Mouse (Mus musculus) midbrain, embryonic 10.5 days (tissue): ENCODE data around the gene Mmrn2. TPM values are rescaled to one million over a fixed set of nuclear protein-coding genes. Genes with fewer than 3 reads are reported as not detected.
"Not testable (repeated sequence)": the region's sequence is repeated elsewhere in the genome, so short reads cannot be mapped to it uniquely, and the experiment has no call there.

ENCODE experiments used
- DNase-seq: peaks from one replicate; pipeline ENCODE4 v3.0.0-alpha.2; 2017; ENCODE audit warnings: low spot score
- H3K27ac ChIP-seq: fragments of 300-500 bp; sonication (generic); replicated peaks from 2 replicates; pipeline ENCODE4 v1.5.1; 2016; ENCODE audit warnings: mild to moderate bottlenecking
- H3K27me3 ChIP-seq: fragments of 300-500 bp; sonication (generic); 2 replicates; pipeline ENCODE4 v1.6.1; 2016; ENCODE audit warnings: low read depth, mild to moderate bottlenecking; ENCODE audit not compliant: poor library complexity, severe bottlenecking
- H3K36me3 ChIP-seq: fragments of 300-500 bp; sonication (generic); 2 replicates; pipeline ENCODE4 v1.6.1; 2016; ENCODE audit warnings: mild to moderate bottlenecking, moderate library complexity
- H3K4me1 ChIP-seq: fragments of 300-500 bp; sonication (generic); 2 replicates; pipeline ENCODE4 v1.6.1; 2016
- H3K4me3 ChIP-seq: fragments of 300-500 bp; sonication (generic); 2 replicates; pipeline ENCODE4 v1.5.1; 2016; ENCODE audit warnings: mild to moderate bottlenecking, moderate library complexity
- H3K9me3 ChIP-seq: fragments of 300-500 bp; sonication (generic); replicated peaks from 2 replicates; pipeline ENCODE4 v1.6.1; 2016; ENCODE audit warnings: mild to moderate bottlenecking
- WGBS: fragments of 180-500 bp; shearing (Covaris S2); methylation state at CpG from one replicate; pipeline ENCODE4 v1.1.7; 2016; 5-methylcytosine and 5-hydroxymethylcytosine counted together
- polyA plus RNA-seq: library from polyadenylated mRNA; unstranded; fragments of >200 nt; fragmentation: Nextera tagmentation; extraction: Ambion mirVana; gene quantifications from 2 replicates; pipeline ENCODE4 v1.2.1, GENCODE M21; 2016

The Mmrn2 gene
- polyA plus RNA-seq, 1 experiment from 2014 or later = 6.3 TPM

DNA sequence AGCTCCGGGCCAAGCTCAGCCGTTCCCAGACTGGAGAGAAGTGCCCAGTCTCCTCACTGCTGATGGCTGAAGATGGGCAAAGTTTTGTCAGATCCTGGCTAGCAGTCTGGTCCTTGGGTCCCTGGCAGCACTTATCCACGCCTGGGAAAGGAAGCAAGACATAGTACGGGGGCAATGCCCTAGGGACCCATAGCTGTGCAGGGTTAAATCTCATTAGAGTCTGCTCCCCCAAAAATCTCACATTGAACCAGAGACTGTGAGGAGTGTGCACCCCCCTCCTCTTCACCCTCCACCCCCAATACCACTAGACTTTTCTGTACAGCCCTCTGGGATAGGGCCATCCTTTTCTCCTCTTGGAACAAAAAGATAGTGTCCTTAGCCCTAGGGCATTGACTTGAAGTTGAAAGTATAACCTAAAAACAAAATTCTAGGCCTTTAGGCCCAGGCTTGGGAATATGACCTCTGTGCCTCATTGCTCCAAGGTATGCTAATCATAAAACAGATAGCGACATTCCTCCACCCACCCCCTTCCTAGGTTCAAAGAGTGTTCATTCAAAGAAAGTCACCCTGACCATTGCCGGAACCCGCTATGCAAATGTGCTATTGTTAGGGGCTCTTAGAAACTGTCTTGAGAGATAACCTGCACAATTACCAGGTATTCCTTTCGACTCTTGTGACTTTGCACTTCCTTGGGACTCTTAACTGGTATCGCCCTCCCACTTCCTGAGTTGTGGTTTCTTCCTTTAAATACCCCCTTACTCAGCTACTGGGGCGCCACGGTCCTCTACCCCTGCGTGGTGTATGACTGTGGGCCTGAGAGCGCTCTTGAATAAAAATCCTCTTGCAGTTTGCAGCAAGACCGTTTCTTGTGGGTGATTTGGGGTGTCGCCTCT is 10.8 kb upstream of the Mmrn2 start:
- Histone ChIP-seq H3K27me3 (peaks cover 15% of the 10 kb centered on the region), H3K27ac (0 out of 2 replicates have a peak overlapping the region, but pooled peaks have one; percentile 78), H3K4me1 (peaks cover 11% of the 10 kb centered on the region), H3K4me3 (peak overlapping the region; percentile 59)
- DNase-seq, H3K36me3 ChIP-seq, H3K9me3 ChIP-seq: not testable (repeated sequence)
- WGBS = 80% methylated on average over 15 of the region's 15 CpGs

DNA sequence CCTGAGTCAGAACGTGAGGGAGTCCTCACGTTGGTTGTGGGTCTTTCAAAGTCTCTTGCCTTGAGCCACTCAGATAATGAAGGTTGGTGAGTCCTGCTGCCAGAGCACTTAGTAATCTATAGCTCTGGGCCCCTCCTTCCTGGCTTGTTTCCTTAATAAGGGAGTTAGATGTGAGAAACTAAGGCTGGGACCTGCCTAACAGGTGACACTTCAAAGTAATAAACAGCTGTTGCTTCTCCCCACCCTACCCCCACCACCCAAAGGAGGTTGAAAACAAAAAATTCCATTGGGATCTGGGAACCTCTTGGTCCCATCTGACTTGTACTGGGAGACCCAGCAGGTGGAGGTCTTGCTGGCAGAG is 10.1 kb upstream of the Mmrn2 start:
- Histone ChIP-seq H3K36me3 (no peaks in the 10 kb centered on the region), H3K27ac (no peak overlapping the region), H3K9me3 (peaks cover 7% of the 10 kb centered on the region; the same call in 1 of the 2 replicates), H3K27me3 (peaks cover 15% of the 10 kb centered on the region), H3K4me1 (peaks cover 11% of the 10 kb centered on the region), H3K4me3 (no peak overlapping the region)
- 88% methylated on average over 2 of the region's 2 CpGs for WGBS
- no peak for DNase-seq

DNA sequence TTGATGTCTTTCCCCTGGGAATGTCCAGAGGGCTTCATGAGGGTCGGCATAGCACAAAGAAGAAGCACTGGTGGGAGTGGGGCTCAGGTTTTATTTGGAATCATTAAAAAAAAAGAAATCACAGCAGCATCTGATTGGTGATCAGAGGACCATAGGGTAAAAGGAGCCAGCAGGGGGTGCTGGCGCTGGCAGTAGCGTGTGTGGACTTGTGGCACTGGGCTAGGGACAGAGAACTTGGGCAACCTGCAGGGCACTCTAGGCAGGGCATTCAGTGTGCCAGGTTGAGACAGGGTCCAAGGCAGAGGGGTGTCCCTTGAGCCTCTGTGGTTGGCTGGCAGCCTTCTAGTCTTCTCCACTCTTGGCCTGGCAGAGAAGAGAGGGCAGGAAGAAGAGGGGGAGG is 5.1 kb upstream of the Mmrn2 start:
- peaks cover 4% of the 10 kb centered on the region; the same call in 1 of the 2 replicates for H3K9me3 ChIP-seq
- H3K4me1 ChIP-seq = peaks cover 5% of the 10 kb centered on the region; the same call in 1 of the 2 replicates
- no peaks in the 10 kb centered on the region for H3K27me3 ChIP-seq
- no peak overlapping the region for H3K4me3 ChIP-seq
- 50% methylated on average over 3 of the region's 3 CpGs for WGBS
- H3K36me3 ChIP-seq = no peaks in the 10 kb centered on the region
- H3K27ac ChIP-seq = no peak overlapping the region
- DNase-seq = no peak

DNA sequence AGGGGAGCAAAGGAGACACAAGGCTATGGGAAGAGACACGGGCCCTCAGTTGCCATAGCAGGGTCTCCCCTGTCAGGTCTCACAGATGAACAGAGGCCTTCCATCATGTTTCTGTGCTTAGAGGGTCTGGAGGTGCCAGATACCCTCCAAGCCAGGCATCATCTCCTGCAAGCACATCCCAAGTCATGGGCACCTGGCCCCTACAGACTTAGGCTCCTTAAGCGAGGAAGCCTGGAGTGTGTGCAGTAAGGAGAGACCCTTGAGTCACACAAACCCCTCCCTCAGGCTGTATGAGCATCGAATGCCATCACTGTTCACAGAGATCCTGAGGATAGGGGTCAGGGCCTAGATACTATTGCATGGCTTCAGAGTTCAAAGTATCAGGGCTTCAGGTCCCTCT is 4.3 kb upstream of the Mmrn2 start:
- no peaks in the 10 kb centered on the region for H3K27me3 ChIP-seq
- H3K4me1 ChIP-seq = peaks cover 5% of the 10 kb centered on the region; the same call in 1 of the 2 replicates
- no peaks in the 10 kb centered on the region for H3K9me3 ChIP-seq
- H3K4me3 ChIP-seq = no peak overlapping the region
- no peak for DNase-seq
- H3K27ac ChIP-seq = no peak overlapping the region
- no peaks in the 10 kb centered on the region for H3K36me3 ChIP-seq
- 91% methylated on average over 3 of the region's 3 CpGs for WGBS

DNA sequence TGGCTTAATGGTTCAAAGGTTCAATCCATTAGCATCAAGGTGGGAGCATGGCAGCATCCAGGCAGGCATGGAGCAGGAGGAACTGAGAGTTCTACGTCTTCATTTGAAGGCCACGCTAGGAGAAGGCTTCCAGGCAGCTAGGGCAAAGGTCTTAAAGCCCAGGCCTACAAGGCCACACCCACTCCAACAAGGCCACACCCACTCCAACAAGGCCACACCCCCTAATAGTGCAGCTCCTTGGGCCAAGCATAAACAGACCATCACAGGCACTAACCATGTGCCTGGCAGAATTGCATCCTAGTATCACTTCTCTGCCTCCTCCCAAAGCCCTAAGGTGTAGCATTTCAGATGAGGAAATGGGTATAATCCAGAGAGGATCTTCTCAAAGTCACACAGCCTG is 3.5 kb upstream of the Mmrn2 start:
- Histone ChIP-seq H3K27me3 (no peaks in the 10 kb centered on the region), H3K4me3 (no peak overlapping the region), H3K36me3 (no peaks in the 10 kb centered on the region), H3K27ac (no peak overlapping the region), H3K4me1 (peaks cover 5% of the 10 kb centered on the region; the same call in 1 of the 2 replicates), H3K9me3 (no peaks in the 10 kb centered on the region)
- DNase-seq = no peak
- WGBS = 86% methylated on average over 2 of the region's 2 CpGs

DNA sequence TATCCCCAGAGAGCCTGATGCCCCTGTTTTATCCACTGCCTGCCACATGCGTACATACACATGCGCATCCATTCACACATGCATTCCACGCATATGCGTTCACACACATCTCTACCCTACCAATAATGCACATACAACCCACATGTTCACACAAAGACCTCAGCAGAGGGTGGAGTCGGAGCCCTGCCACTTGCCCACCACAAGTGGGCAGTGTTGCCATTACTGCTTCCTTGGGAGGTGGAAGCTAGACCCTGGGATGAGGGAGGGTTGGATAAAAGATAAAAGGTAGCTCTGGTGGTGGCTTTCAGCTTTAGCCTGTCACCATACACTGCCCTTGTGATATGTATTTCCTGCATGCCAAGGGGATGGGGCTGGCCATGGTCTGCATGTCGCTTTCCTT is 2.6 kb upstream of the Mmrn2 start:
- no peak overlapping the region for H3K27ac ChIP-seq
- peaks cover 5% of the 10 kb centered on the region; the same call in 1 of the 2 replicates for H3K4me1 ChIP-seq
- peak; percentile 40 for DNase-seq
- no peaks in the 10 kb centered on the region for H3K36me3 ChIP-seq
- no peaks in the 10 kb centered on the region for H3K27me3 ChIP-seq
- H3K9me3 ChIP-seq = no peaks in the 10 kb centered on the region
- H3K4me3 ChIP-seq = no peak overlapping the region
- 85% methylated on average over 6 of the region's 6 CpGs for WGBS

DNA sequence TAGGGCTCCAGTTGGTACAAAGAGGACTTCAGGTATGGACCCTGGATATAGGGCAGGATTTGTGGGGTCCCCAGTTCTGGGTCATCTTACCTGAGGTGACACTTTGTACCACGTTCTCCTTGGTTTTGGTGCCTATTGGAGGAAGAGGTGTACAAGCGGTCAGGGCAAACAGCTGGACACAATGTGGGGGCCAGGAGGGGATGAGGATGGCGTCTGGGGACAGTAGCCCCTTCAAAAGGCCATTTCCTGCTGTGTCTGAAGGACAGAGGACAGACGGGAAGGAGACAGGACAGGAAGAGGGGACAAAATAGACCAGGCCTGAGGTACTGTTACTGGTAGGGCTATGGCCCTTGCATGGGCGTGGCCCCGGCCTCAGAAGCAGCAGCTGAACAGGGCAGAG is 1.7 kb upstream of the Mmrn2 start:
- DNase-seq = no peak
- Histone ChIP-seq H3K27me3 (no peaks in the 10 kb centered on the region), H3K4me1 (peaks cover 11% of the 10 kb centered on the region), H3K9me3 (no peaks in the 10 kb centered on the region), H3K36me3 (no peaks in the 10 kb centered on the region), H3K27ac (peak overlapping the region; percentile 52), H3K4me3 (no peak overlapping the region)
- WGBS = 79% methylated on average over 6 of the region's 6 CpGs

DNA sequence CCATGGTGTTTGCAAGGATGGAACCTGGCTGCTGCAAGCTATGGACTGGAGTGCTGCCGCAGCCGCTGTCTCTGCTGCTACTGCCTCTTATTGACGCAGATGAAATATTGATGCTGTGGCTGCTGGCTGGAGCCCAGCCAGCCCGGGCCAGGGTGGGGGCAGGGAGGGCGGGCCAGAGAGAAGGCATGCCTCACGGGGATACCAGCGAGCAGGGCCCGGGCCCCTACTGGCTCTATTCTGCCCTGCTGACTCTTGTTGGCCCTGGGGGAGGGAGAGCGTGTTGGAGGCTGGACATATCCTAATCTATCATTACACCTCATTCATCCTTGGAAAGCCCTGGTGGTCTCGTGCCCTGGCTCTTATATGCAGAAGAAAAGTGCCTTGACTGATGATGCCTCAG is 688 bp upstream of the Mmrn2 start, which contains the start of gene Sncg:
TSS of gene Sncg (minus strand) at position 213 of the 400 bp plus-strand sequence.
- WGBS = 78% methylated on average over 10 of the region's 10 CpGs
- Histone ChIP-seq H3K27me3 (no peaks in the 10 kb centered on the region), H3K36me3 (no peaks in the 10 kb centered on the region), H3K4me3 (peak within 1 kb of the TSS; percentile 4; the same call in 1 of the 2 replicates), H3K4me1 (peaks cover 18% of the 10 kb centered on the region), H3K27ac (peak within 1 kb of the TSS; percentile 52), H3K9me3 (no peaks in the 10 kb centered on the region)
- no peak for DNase-seq

DNA sequence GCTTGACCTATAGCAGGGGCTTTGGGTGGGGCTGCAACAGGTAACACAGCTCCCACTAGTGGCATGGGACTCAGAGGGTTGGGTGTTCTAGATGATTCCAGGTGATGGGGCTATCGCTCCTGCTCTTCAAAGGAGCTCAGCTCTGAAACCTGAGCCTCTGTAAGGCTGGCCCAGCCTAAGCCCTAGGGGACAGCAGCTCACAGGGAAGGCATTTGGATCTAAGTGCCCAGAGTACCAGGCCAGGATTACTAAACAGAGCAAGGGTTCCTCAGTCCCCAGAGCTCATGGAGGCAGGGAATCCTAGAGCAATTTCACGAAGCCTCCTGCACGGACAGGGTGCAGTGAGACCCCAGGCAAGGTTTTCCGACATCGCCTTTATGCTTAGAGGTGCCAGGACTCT is 676 bp downstream of the Mmrn2 start:
- DNase-seq = no peak
- 85% methylated on average over 5 of the region's 5 CpGs for WGBS
- peaks cover 18% of the 10 kb centered on the region for H3K4me1 ChIP-seq
- H3K36me3 ChIP-seq = no peaks in the 10 kb centered on the region
- H3K4me3 ChIP-seq = no peak overlapping the region
- H3K9me3 ChIP-seq = no peaks in the 10 kb centered on the region
- peak overlapping the region; percentile 0 for H3K27ac ChIP-seq
- H3K27me3 ChIP-seq = no peaks in the 10 kb centered on the region

DNA sequence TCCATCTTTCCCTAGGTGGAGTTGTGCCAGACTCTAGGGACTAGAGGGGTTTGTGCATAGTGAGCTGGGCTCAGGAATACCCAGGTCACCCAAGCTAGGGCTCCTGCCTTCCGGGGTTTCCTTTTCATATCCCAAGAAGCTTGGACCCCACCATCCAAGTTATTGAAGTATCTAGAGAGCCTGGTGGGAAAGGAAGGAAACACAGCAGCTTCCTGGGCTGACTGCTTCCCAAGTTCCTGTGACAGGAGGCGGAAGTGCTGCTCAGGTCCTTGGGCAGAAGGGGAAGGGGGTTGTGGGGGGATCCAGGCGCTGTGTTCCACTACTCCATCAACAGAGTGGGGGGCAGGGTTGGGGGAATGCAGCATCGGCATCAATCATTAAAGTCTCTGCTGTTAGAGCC is 1.9 kb downstream of the Mmrn2 start:
- WGBS = 89% methylated on average over 4 of the region's 4 CpGs
- no peaks in the 10 kb centered on the region for H3K27me3 ChIP-seq
- H3K4me3 ChIP-seq = no peak overlapping the region
- no peaks in the 10 kb centered on the region for H3K9me3 ChIP-seq
- DNase-seq = no peak
- 0 out of 2 replicates have a peak overlapping the region, but pooled peaks have one; percentile 0 for H3K27ac ChIP-seq
- H3K4me1 ChIP-seq = peaks cover 18% of the 10 kb centered on the region
- no peaks in the 10 kb centered on the region for H3K36me3 ChIP-seq

DNA sequence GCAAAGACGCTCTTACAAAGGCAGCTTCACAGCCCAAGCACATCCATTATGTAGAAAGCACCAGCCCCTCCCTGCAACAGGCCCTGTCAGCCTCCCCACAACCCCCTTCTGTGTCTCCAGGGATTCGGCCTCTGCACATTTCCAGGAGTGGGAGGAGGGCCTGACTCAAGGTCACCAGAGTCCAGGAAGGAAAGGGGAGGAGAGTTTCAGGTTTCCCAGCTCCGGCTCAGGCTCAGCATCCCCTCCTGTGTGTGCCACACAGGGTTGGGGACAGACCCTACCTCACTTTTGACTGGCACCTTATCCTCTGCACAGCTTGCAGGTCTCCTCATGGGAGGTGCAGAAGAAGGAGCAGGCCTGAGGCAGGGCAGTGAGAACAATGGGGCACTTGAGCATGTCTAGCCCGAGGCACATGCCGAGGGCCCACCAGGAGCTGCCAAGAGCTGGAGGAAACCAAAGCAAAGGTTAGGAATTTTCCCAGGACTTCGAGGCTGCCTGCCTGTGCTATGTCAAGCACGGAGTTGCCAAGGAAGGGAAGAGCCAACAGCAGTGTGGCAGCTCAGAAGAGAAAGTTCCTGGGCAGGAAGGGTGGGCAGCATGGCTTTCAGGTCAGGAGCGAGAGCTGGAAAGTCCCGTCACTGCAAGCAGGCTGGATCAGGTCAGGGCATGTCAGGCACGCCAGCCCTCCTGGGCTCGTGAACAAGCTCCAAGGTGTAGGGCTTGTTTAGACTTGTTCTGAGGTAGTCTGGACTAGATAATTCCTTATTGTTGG is 3.5 kb downstream of the Mmrn2 start:
- WGBS = 56% methylated on average over 11 of the region's 11 CpGs
- H3K4me1 ChIP-seq = peaks cover 18% of the 10 kb centered on the region
- H3K9me3 ChIP-seq = no peaks in the 10 kb centered on the region
- no peaks in the 10 kb centered on the region for H3K36me3 ChIP-seq
- no peak overlapping the region for H3K4me3 ChIP-seq
- peak overlapping the region; percentile 63 for H3K27ac ChIP-seq
- no peaks in the 10 kb centered on the region for H3K27me3 ChIP-seq
- DNase-seq = peak; percentile 22

DNA sequence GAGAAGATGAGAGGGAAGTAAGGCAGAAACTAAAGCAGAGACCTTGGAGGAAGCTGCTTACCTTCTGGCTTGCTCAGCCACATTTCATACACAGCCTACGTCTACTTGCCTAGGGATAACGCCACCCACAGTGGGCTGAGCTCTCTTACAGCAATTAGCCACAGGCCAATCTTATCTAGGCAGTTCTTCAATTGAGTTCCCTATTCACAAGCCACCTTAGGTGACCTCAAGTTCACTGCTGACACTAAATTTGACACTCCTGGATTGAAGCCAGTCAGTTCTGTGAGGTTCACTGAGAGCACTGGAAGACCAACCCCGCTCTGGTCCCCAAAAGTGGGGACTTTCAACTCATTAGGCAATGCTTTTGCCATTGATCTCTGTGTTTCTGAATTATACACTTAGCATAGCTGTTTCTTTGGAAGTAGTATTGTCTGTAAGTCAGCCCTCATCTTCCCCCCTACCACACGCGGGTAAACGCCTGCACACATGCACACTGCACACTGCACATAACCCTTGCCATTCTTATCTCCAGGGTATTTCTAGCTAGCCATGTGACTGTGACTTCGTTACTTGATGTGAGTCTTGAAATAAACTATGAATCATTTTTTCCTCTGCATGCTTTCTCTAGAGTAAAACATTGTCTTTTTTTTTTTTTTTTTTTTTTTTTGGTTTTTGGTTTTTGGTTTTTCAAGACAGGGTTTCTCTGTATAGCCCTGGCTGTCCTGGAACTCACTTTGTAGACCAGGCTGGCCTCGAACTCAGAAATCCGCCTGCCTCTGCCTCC is 7.8 kb downstream of the Mmrn2 start:
- no peak overlapping the region for H3K4me3 ChIP-seq
- 95% methylated on average over 9 of the region's 9 CpGs for WGBS
- H3K36me3 ChIP-seq = no peaks in the 10 kb centered on the region
- DNase-seq = no peak
- H3K27ac ChIP-seq = no peak overlapping the region
- H3K27me3 ChIP-seq = no peaks in the 10 kb centered on the region
- H3K4me1 ChIP-seq = peaks cover 11% of the 10 kb centered on the region
- no peaks in the 10 kb centered on the region for H3K9me3 ChIP-seq
